Mouse (Mus musculus) testis, postnatal 10 days (tissue): ENCODE measurements around the gene Fgf9.

Experiments used
- DNase-seq: peaks from one replicate; pipeline ENCODE4 v3.0.0; 2021; ENCODE audit warnings: low spot score

Gene Fgf9

GRCm38 (mm10) chr14:58089486-58089885 lies 19.1 kb downstream of the Fgf9 start:
- no peak for DNase-seq

GRCm38 (mm10) chr14:58091321-58091720 lies 21.0 kb downstream of the Fgf9 start:
- DNase-seq: no peak

- no peak for DNase-seq
These were observed 29.3 kb downstream of the Fgf9 start for GRCm38 (mm10) chr14:58099599-58099998.

GRCm38 (mm10) chr14:58101298-58101697 lies 31.0 kb downstream of the Fgf9 start:
- DNase-seq: no peak

- no peak for DNase-seq
These were observed 33.9 kb downstream of the Fgf9 start for GRCm38 (mm10) chr14:58104266-58104665.

GRCm38 (mm10) chr14:58105596-58105995 lies 35.2 kb downstream of the Fgf9 start:
- no peak for DNase-seq

GRCm38 (mm10) chr14:58109601-58110000 lies 39.3 kb downstream of the Fgf9 start:
- DNase-seq: no peak

GRCm38 (mm10) chr14:58111562-58111961 lies 41.2 kb downstream of the Fgf9 start:
- no peak for DNase-seq

- DNase-seq: no peak
These were observed 42.0 kb downstream of the Fgf9 start for GRCm38 (mm10) chr14:58112341-58112740.

- peak; percentile 52 for DNase-seq
These were observed 42.8 kb downstream of the Fgf9 start for GRCm38 (mm10) chr14:58113180-58113579.

- no peak for DNase-seq
These were observed 43.8 kb downstream of the Fgf9 start for GRCm38 (mm10) chr14:58114146-58114545.

GRCm38 (mm10) chr14:58124625-58125024 lies 54.3 kb downstream of the Fgf9 start:
- no peak for DNase-seq

GRCm38 (mm10) chr14:58126508-58126907 lies 56.2 kb downstream of the Fgf9 start:
- DNase-seq: no peak

GRCm38 (mm10) chr14:58139506-58140055 lies 69.2 kb downstream of the Fgf9 start:
- DNase-seq: no peak

- no peak for DNase-seq
These were observed 79.5 kb downstream of the Fgf9 start for GRCm38 (mm10) chr14:58149637-58150470.

- no peak for DNase-seq
These were observed 80.1 kb downstream of the Fgf9 start for GRCm38 (mm10) chr14:58150471-58150855.

- DNase-seq: no peak
These were observed 81.8 kb downstream of the Fgf9 start for GRCm38 (mm10) chr14:58152110-58152509.

GRCm38 (mm10) chr14:58153470-58154416 lies 83.4 kb downstream of the Fgf9 start:
- DNase-seq: no peak

- no peak for DNase-seq
These were observed 90.3 kb downstream of the Fgf9 start for GRCm38 (mm10) chr14:58160624-58161023.
